Mouse (Mus musculus) left cerebral cortex, postnatal 36 days (tissue): ENCODE measurements around the gene Col5a1. TPM values are rescaled to one million over a fixed set of nuclear protein-coding genes. Genes with fewer than 3 reads are reported as not detected.

Experiments used
- DNase-seq, 2 experiments: peaks; one replicate each; pipeline ENCODE4 v3.0.0; 2021 to 2022; ENCODE audit warnings: low spot score in 2 of 2, mixed read lengths in 1 of 2
- intact Hi-C: fragments of 180-260 bp; cut with DNase I; formaldehyde crosslinking; loops from one replicate; pipeline ENCODE4 v1.15.1; 2025
- total RNA-seq, 2 experiments: library from RNA; stranded (reverse); gene quantifications; 2 replicates each; pipeline ENCODE4 v1.2.3; 2021

The Col5a1 gene
- total RNA-seq, 2 experiments from 2014 or later: 7.0 to 8.9 TPM

DNA sequence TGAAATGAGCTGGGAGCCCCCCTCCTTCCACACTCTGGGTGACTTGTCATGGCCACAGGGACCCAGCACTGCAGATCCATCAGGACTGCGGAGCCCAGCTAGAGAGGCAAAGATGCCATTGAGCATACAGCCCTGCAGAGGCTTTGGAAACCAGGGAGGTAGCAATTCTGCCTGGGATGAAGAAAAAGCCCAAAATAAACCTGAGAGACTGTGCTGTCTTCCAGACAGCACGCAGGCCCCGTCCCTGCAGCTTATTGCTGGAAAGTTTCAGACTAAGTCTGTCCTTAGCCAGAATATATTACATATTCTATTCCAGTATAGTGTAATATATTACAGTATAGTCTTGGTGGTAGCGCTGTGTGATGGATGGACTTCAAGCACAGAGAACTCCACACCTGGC, 61.0 kb downstream of the Col5a1 start:
- intact Hi-C loops: no loop called here
- no peak for DNase-seq

GRCm38 (mm10) chr2:27947917-27948316, 61.7 kb downstream of the Col5a1 start:
- no peak for DNase-seq
- intact Hi-C loops: no loop called here

DNA sequence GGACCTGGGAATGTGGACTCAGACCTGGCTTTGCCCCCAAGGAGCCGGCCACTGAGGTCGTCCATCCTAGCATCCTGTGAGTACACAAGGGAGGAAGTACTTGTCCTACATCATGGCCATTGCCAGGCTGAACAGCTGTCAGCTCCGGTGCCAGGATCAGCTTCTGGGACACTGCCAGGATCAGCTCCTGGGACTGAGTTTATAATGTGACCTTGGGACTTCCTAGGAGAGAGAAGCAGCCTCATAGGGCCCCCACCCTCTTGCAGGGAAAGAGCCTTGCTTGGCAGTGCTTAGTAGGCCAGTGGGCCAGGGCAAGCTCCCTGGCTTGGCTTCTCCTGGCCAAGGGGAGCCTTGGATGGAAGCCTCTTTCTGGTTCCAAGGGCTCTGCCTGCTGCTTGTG, 67.6 kb downstream of the Col5a1 start:
- DNase-seq: no peak
- intact Hi-C loops: no loop called here

DNA sequence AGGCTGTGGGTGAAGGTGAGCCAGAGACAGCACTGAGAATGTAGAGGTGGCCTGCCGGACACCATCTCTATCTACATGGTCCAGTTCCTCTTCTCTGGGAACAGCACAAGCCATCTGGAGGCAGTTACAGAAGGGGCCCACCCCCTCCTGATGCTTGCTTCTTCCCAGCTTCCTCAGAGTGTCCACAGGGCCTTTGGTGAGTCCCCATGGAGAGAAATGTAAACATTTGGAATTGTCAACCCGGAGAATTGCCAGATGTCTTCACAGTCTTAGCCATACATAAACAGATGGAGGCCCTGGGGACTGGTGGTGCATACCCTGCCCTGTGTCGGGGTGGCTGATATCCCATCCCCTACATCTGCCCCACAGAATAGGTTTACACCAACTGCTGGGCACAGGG, 68.7 kb downstream of the Col5a1 start:
- DNase-seq: no peak
- intact Hi-C loops: no loop called here

- DNase-seq: no peak
- intact Hi-C loops: no loop called here
These were observed 70.5 kb downstream of the Col5a1 start for GRCm38 (mm10) chr2:27956751-27957150.

DNA sequence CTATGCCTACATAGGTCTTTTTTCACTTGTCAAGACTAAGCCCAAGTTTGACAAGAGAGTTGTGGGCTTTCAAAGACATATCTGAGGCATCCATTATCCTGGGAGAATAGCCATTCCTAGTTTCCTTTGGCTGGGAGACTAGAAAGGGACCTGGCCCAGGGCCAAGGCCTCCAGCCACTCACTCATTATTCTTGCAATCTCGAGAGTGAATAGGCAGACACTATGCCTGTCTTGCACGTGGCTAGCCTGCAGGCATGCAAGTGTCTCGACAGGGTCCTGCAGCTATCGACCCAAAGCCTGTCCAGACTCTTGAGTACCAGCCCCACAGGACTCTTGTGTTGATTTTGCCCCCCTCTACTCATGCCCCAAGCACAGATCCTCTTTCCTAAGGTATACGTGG, 71.0 kb downstream of the Col5a1 start:
- DNase-seq: no peak
- intact Hi-C loops: no loop called here

DNA sequence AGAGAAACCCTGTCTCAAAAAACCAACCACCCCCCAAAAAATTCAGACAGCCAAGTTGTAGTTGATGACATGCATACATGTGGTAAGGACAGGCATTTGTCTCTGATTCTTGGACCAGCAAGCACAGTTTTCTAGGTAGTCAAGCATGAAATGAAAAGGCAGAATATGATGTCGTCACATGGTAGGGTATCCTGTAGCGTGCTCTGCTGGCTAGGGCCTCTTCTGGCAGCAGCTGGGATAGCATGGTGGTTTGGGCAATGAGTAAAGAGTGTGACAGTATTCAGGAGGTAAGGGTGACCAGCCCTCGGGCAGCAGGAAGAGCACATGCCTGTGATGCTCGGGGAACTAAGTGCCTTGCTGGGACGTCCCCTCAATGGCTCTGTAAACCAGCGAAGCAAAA, 73.0 kb downstream of the Col5a1 start:
- intact Hi-C loops: no loop called here
- DNase-seq: no peak

- intact Hi-C loops: no loop called here
- no peak for DNase-seq
These were observed 75.0 kb downstream of the Col5a1 start for GRCm38 (mm10) chr2:27961190-27961589.

DNA sequence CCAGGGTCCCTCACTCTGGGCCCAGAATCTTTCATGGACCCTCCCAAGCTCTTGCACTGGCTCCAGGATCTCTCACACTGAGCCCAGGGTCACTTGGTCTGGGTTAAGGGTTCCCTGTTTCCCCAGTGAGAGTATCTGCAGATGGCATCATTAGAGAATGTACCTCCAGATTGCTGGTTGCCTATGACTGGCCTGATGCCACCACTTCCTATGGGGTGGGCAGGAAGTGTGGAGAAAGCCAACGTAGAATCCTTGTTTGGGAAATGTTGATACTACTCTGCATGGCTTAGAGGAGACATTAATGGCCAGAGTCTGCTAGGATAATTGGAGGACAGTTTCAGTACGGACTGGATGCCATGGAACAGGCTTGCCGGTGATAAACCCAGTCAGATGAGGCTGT, 76.2 kb downstream of the Col5a1 start:
- DNase-seq: no peak
- intact Hi-C loops: no loop called here

DNA sequence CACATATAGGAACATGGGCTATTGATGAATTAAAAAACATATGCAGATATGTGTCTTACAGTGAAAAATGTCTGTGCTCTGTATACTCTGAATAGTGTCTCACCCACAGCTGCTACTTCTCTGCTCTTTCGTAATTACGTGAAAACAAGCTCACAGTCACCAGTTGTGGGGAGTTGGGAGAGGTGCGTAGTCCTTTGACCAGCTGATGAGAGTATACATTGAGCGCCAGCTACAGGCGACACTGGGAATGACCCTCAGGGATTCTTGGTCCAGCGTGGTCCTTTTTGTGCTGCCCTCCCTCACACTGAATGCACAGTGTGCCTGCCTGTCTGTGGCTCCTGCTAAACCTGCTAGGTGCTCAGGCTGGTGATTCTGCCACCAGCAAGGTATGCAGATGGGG, 82.9 kb downstream of the Col5a1 start:
- intact Hi-C loops: no loop called here
- DNase-seq: no peak

DNA sequence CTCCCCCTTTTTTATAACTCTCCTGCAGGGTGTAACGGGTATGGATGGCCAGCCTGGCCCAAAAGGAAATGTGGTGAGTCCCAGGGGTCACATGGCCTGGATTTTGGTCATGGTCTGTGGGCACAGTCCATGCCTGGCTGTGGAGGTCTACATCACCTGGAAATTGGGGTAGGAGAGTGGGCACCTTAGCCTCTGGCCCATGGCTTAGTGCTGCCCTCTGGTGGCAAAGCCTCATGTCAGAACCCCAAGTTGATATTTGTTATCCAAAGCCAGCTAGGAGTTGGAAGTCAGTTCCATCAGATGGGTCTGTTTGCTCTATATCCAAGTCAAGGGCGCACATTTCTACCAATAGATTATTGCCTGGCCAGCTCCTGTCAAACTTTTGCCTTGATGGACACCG, 87.6 kb downstream of the Col5a1 start:
- intact Hi-C loops: loop anchor here (2.0 to 5.0 kb wide), 3 partner anchors 47 to 218 kb away; partner anchors contain the start of gene Olfm1

GRCm38 (mm10) chr2:27975786-27976185, 89.6 kb downstream of the Col5a1 start:
- intact Hi-C loops: loop anchor here (2.0 kb wide), 2 partner anchors 49 to 205 kb away; no protein-coding TSS in a partner anchor
- peak; percentile 21 to 25 for DNase-seq

More for the DNA sequence above, 87.6 kb downstream of the Col5a1 start:
- peak; percentile 50 to 51 for DNase-seq

DNA sequence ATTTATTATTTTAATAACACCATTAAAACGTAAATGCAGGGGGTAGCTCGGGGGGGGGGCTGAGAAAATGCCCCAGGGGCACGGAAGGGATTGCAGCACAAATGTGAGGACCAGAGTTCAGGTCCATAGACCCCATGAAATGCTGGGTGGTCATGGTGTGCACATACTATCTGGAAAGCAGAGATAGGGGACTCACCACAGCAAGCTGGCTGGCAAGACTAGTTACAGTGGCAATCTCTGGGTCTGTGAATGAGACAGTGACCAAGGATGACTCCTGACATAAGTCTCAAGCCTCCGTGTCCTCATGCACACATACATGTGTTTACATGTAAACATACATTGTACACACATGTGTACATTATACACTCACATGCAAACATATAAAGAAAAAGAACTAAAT, 90.3 kb downstream of the Col5a1 start:
- intact Hi-C loops: no loop called here

GRCm38 (mm10) chr2:27981066-27981465, 94.8 kb downstream of the Col5a1 start:
- DNase-seq: no peak
- intact Hi-C loops: loop anchor here (5.0 kb wide), 1 partner anchor 436 kb away; no protein-coding TSS in a partner anchor

More for the DNA sequence above, 90.3 kb downstream of the Col5a1 start:
- DNase-seq: no peak

DNA sequence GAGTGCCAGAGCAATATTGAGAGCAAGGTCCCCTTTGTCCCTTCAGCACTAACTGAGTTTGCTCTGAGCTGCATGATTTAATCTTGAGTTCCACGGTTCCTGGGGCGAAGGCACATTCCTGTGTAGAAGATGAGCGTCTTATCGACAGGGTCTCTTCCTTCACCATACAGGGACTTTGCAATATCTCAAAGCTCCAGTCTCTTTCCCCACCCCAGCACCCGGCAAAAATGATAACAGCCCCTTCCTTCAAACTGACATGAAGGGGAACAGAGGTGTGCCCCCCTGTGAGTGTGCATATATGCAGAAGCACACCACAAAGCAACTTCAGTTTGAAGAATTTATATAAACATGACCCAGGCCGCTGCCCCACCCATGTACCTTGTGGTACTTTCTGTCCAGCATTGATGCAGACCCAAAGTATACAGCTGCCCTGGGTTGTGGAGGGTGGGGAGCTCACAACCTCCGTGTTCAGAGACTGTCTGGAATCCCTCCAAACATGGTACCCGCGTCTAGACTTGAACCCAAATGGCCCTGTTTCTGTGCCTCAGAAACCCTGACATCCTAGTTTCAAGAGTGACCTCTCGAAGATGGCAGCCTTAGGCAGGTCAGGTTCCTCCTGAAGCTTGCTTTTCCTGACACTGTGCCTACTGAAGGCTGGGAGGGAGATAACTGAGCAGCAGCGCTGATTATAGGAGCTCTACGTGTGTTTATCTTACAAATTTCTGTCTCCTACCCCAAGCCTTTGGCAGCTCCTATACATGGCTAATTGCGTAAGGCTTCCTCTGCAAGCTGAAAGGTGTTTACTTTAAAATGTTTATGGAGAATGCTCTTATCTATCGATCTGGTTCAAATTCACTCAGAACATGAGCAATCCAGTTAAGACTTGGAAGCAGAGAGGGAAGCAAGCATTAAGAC, 95.7 kb downstream of the Col5a1 start:
- intact Hi-C loops: loop anchor here (5.0 kb wide), 1 partner anchor 435 kb away; no protein-coding TSS in a partner anchor
- DNase-seq: no peak

GRCm38 (mm10) chr2:27983093-27983492, 96.9 kb downstream of the Col5a1 start:
- intact Hi-C loops: loop anchor here (5.0 kb wide), 1 partner anchor 434 kb away; no protein-coding TSS in a partner anchor
- no peak for DNase-seq

DNA sequence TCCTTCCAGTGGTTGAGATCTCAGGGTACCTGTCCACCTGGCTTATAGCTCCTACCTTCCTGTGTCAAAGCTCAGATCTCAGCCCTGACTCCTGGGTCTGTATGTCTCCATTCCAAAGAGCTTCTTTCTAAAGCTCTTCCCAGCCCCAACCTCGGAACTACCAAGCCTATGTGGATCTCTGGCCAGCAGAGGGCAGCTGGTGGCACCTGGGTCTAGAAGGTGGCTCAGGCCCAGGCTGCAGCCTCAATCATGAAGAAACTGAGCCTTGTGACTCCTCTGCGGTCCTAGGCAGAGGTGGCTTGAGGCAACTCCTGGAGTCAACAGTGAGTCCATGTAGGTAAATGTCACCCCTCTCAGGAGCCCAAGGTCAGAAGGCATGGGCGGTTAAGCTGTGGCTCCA, 97.7 kb downstream of the Col5a1 start:
- peak; percentile 29 to 30 for DNase-seq
- intact Hi-C loops: loop anchor here (5.0 kb wide), 1 partner anchor 433 kb away; no protein-coding TSS in a partner anchor

DNA sequence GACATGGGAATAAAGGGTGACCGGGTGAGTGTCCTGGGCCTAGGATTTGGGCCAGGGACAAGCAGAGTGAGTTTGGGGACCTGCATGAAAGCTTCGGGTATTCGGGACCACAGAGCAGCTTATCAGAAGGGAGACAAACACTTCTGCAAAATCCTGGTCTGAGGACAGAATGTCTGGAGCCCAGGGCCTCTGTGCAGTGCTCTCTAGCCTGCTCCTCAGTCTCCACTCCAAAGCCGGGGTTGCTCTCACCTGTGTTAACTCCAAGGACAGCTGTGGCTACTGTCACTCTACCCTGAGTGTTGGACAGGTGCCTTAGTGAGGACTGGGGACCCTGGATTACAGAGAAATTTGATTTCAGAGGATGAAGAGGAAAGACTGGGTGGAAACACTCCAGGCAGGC, 100.5 kb downstream of the Col5a1 start:
- intact Hi-C loops: no loop called here
- no peak for DNase-seq

DNA sequence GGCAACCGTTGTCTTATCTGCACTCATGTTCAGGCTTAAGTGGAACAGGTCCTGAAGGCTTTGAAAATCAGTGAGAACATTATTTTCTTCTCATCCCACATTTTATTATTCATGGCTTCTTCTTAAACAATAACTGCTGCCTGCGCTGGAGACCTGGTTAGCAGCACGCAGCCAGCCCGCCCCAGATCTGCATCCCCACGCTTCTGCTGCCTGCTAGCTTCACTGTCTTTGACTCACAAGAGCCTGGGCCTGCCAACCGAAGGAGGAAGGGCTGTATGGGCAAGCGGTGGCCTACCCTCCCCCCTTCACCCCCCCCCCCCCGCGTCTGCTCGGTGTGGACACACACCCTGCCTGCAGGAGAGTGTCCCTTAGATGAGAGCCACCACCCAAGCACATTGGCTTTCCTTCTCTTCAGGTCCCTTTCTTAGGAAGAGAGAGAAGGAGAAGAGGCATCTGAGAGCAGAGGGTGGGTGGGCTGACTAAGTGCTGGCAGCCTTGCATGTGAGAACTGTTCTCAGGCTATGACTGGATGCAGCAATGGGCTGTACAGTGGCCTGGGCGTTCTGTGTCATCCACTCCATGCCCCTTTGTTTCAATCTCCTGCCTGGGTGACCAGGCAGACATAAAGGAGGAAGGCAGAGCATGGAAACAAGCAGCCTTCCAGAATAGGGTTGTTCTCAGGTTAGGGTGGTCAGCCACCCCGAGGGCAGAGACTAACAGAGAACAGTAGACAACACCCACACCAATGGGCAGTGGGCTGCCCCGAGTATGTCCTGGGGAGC, 104.4 kb downstream of the Col5a1 start:
- peak; percentile 14 to 17 for DNase-seq
- intact Hi-C loops: no loop called here

- intact Hi-C loops: no loop called here
- no peak for DNase-seq
These were observed 107.2 kb downstream of the Col5a1 start for GRCm38 (mm10) chr2:27993416-27993815.
